Mouse (Mus musculus) adrenal gland, adult 2 months (tissue): Measurements from ENCODE around the gene Foxj2. TPM values are rescaled to one million over a fixed set of nuclear protein-coding genes. Genes with fewer than 3 reads are reported as not detected.

Experiments
- DNase-seq: peaks from one replicate; pipeline ENCODE4 v3.0.0; 2021
- microRNA-seq, 2 experiments: library from miRNA; unstranded; fragments of <30 nt; microRNA quantifications; one replicate each; pipeline ENCODE4 v1.2.0; 2021
- polyA plus RNA-seq: library from polyadenylated mRNA; depleted of rRNA; stranded (reverse); fragments of >200 nt; gene quantifications from 2 replicates; pipeline ENCODE4 v1.2.3, GENCODE M21; 2012; rRNA removed
- total RNA-seq, 2 experiments: library from RNA; stranded (reverse); gene quantifications; 2 replicates each; pipeline ENCODE4 v1.2.3; 2021

The Foxj2 gene
- total and polyA plus RNA-seq, 3 experiments = 14.8 to 24.4 (median 20.0) TPM

DNA sequence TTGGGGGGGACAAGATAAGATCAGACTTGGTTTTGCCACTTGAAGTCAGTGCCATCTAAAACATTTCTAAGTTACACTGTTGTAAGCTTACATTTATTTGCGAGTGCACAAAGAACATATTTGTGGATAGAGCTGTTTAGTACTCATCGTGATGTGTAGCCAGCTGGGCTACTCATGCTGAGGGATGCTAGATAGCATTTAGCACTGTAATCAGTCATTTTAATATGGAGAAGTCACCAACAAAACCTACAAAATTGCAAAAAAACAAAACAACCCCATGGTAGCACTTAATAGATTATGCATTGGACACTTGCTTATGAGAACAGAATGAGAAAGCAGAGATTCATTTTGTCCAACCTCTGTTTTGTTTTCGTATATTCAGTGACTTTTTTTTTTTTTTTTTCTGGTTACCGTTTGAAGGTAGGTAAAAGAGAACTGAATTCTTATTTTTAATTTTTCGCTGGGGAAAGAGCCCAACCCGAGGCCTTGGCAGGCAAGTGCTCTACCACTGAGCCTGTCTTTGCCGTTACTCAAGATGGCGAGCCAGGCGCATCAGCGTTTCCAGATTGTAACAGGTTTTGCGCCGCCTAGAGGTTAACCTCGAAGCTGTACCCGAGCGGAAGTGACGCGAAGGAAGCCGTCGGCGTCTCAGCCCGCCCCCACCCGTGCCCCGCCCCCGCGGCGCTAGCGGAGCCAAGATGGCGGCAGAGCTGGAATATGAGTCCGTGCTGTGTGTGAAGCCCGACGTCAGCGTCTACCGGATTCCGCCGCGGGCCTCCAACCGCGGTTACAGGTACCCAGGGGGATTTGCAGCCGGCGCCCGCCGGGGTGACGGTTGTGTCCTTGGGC is 54.4 kb downstream of the Foxj2 start, which contains the start of gene Necap1:
Necap1 (plus strand) TSS at position 604 of the 849 bp plus-strand sequence.
- DNase-seq = peak; percentile 96

DNA sequence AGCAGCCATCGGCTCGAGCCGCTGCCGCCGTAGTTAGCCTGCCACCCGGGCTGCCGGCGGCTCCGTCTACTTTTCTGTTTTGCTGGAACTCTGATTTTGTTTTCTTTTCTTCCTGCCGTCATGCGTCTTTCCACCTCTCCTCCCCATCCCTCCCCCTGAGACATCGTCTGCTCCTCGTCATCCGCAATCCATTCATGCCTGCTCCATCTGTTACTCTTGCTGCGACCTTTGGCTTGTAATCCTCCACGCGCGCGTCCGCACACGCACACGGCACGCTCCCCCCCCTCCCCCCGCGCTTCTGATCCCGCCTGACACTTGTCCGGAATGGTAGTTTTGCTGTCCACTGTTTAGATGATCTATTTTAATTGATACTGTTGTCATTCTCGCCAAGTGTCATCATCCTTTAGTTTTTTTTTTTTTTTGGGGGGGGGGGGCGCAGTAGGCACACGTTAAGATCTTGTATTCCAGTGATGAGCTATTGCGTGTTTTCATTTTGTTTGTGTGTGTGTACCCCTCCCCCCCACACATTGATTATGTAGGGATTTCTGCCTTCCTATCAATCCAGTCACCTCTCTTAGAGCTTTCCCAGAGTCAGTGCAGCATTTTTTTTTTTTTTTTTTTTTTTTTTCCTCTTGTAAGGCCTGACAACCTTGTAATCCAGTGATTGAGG is 55.1 kb downstream of the Foxj2 start:
- no peak for DNase-seq

DNA sequence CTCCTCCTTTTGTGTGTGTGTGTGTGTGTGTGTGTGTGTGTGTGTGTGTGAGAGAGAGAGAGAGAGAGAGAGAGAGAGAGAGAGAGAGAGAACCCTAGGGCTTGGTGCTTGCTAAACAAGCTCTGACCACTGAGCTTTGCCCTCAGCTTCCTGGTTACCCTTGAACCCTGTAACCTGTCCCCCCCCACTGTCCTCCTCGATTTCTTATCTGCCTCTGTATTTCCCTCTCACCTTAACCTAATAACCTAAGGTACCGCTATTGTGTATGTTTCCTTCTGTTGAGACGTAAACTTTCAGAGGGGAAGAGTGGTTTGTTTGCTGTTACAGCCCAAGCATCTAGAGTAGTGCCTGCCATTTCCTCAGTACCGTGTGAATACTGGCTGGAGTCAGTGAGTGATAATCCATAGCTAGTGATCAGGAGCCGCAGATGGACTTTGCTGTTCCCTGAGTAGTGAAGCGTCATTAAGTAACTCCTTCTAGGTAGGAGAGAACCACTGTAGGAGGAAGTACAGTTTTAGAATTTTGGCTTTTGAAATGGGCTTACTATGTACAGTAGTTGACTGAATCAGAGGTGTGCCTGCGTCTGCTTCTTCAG is 59.5 kb downstream of the Foxj2 start:
- DNase-seq = no peak

DNA sequence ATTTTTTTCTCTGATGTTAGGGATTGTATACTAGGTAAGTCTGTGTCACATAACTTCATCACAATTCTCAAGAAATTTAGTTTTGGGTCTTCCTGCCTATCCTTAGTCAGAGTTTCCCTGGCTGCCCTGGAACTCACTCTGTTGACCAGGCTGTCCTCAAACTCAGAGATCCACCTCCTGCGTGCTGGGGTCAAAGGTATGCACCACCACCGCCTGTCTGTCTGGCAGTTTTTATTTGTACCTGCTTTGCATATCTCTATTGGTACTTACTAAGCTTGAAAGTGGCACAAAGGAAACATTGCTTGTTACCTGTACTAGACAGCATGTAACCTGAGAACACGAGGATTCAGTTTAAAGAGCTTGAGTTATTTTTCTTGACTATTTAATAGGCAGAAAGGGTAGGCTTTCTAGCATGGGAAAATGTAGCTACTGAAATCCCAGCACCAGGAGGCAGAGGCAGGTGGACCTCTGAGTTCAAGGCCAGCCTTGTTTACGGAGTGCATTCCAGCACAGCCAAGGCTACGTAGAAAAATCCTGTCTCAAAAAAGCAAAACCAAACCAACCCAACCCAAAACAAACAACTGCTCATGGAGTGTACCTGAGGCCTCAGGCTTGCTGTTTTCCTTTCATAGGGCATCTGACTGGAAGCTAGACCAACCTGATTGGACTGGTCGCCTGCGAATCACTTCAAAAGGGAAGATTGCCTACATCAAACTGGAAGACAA is 60.2 kb downstream of the Foxj2 start:
- no peak for DNase-seq

DNA sequence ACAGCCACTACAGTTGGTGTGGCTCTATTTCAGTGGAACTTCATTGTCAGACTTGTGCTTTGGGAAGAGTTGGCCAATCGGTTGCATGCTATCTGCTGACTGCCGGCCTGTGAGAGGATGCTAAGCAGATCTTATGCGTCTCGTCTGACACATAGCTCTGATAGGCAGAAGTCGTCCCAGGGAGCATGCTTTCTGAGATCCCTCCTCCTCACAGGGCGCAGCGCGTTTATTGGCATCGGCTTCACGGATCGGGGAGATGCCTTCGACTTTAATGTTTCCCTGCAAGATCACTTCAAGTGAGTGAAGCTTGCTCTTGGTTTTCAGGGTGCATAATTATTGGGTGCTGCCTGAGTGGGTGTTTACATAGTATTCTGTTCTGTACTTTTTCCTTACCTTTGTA is 61.6 kb downstream of the Foxj2 start:
- DNase-seq = no peak

DNA sequence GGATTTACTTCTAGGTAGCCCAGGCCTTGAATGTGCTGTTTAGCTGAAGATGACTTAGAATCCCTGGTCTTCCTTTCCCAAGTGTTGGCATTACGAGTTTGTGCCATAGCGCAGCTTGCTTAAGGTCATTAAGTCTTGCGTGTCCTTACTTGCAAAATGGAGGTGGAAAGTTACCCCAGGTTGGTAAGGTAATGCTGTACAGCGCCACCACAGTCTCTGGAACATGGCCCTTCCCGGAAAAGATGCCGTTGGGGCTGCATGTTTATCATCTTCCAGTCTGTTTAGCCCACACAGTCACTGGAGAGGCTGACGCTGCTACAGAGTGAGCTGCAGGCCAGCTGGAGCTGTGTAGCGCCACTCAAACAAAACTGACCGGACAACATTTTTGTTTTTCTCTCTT is 63.9 kb downstream of the Foxj2 start:
- DNase-seq = no peak

DNA sequence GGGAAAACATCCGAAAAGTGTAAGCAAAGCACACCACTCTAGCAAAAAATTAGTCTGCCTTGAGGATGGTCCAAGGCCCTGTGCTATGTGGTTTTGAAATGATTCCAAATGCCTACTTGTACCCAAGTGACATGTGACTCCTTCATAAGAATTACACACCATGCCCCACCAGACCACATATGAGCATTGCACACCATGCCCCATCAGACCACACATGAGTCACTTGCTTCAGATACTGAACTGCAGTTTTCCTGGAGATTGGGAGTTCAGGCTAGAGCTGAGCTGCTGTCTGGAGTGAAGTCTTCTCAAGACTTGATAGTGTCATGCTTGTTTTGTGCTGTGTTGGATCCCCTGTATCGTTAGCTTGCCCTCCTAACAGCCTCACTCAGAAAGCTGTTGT is 69.9 kb downstream of the Foxj2 start:
- no peak for DNase-seq

DNA sequence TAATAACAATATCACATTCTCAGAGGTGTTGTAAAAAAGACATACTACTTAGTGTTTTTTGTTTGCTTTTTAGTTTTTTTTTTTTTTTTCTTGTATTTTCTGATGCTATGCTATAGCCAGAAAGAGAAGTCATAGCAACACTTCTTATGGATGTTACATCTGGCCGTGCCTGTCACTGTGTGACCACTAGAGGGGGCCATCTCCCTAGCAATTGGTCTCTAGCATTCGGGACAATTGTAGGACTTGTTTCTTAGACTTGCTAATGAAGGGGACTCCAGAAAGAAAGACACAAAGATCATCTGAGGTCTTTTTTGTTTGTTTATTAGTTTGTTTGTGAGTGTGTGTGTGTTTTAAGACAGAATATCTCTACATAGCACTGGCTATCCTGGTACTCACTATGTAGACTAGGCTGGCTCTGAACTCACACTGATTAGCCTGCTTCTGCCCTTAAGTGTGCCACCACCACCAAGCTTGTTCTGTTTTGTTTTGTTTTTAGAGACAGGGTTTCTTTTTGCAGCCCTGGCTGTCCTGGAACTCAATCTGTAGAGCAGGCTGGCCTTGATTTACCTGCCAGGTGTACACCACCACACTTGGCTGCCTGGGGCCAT is 72.8 kb downstream of the Foxj2 start:
- peak; percentile 42 for DNase-seq

Small RNAs within 50 kb of the gene (microRNA-seq; reads per million reads assigned to microRNA genes)
- 0 to 0.22 reads per million in 2 experiments for gene Mir7231

Other genes with a start within 250 kb of the Foxj2 start
- 10 to 100 TPM; 11.7 to 13.5 TPM for gene Apobec1, start 217.5 kb upstream of the Foxj2 start, total RNA-seq
- 13.4 and 15.4 TPM in 2 replicates for gene Apobec1, start 217.5 kb upstream of the Foxj2 start, polyA plus RNA-seq
- gene Gdf3, start 209.8 kb upstream of the Foxj2 start, total RNA-seq = not detected
- 0.04 and 0.08 TPM in 2 replicates for gene Gdf3, start 209.8 kb upstream of the Foxj2 start, polyA plus RNA-seq
- not detected for gene Dppa3, start 193.5 kb upstream of the Foxj2 start, total RNA-seq
- gene Dppa3, start 193.5 kb upstream of the Foxj2 start, polyA plus RNA-seq = not detected in 2 replicates
- gene Nanog, start 112.4 kb upstream of the Foxj2 start, total RNA-seq = not detected
- not detected in 2 replicates for gene Nanog, start 112.4 kb upstream of the Foxj2 start, polyA plus RNA-seq
- 10 to 100 TPM in 1 of 2 experiments, 1 to 10 TPM in 1; 5.2 to 10.5 TPM for gene Slc2a3, start 18.3 kb upstream of the Foxj2 start, total RNA-seq
- gene Slc2a3, start 18.3 kb upstream of the Foxj2 start, polyA plus RNA-seq = 2.1 and 2.2 TPM in 2 replicates
- gene C3ar1, start 36.2 kb downstream of the Foxj2 start, total RNA-seq = 1 to 10 TPM; 2.6 to 6.7 TPM
- 2.7 and 3.0 TPM in 2 replicates for gene C3ar1, start 36.2 kb downstream of the Foxj2 start, polyA plus RNA-seq
- 10 to 100 TPM; 51.3 to 55.3 TPM for gene Necap1, start 54.6 kb downstream of the Foxj2 start, total RNA-seq
- 10.7 and 12.4 TPM in 2 replicates for gene Necap1, start 54.6 kb downstream of the Foxj2 start, polyA plus RNA-seq
- 1 to 10 TPM; 2.6 to 3.5 TPM for gene Clec4a1, start 101.9 kb downstream of the Foxj2 start, total RNA-seq
- gene Clec4a1, start 101.9 kb downstream of the Foxj2 start, polyA plus RNA-seq = 0.33 and 0.42 TPM in 2 replicates
- gene Clec4a3, start 132.6 kb downstream of the Foxj2 start, total RNA-seq = 1 to 10 TPM; 3.7 to 3.8 TPM
- not detected in 2 replicates for gene Clec4a3, start 132.6 kb downstream of the Foxj2 start, polyA plus RNA-seq
- not detected for gene Clec4a4, start 170.5 kb downstream of the Foxj2 start, total RNA-seq
- gene Clec4a4, start 170.5 kb downstream of the Foxj2 start, polyA plus RNA-seq = not detected in 2 replicates
- 1 to 10 TPM in 1 of 2 experiments, under 1 TPM in 1; 0.40 to 1.2 TPM for gene Clec4b1, start 230.0 kb downstream of the Foxj2 start, total RNA-seq
- gene Clec4b1, start 230.0 kb downstream of the Foxj2 start, polyA plus RNA-seq = 0.25 and 0.32 TPM in 2 replicates